Mouse (Mus musculus): Measurements from ENCODE around the gene Hmgcll1.
"Not testable (repeated sequence)": the region's sequence is repeated elsewhere in the genome, so short reads cannot be mapped to it uniquely, and the experiment has no call there.

Gene Hmgcll1

GRCm38 (mm10) chr9:76043341-76043740, 28.7 kb downstream of the Hmgcll1 start:
- no peak for DNase-seq (ENCODE audit: extremely low spot score, low read depth, low spot score)

DNA sequence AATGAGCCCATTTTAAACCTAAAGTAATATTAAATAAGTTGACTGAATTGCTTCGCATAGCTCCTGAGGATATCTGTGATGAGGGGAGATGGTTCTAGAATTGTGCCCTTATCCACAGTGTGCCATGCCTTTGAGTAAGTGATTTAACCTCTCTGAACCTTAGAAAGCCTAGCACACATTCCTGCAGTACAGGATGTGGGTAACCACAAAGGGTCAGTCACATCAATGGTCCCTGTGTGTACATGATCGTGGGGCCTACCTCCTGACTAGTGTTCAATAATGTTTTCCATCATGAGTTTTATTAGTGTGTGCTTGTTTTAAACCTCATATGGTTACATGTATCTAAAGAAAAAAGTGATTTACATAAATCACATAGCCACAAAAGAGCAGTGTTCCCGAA, 46.3 kb downstream of the Hmgcll1 start:
- no peak for DNase-seq (ENCODE audit: extremely low spot score, low read depth, low spot score)

DNA sequence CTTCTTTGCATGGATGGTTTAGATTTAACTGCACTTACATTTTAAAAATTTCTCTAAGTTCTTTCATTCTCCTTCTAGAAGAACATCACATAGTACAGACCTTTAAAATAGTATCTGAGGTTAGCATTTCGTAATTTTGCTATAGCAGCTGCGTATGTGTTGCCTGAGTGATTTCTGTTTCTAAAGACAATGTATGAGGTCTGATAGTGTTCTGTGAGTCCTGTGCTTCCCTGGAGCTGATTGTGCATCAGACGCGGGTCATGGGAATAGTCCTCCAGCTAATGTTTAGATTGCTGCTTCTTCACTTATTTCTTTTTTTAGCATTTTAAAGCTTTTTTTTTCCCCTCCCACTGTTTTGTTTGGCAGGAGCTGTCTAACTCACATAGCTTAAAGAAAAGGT, 46.8 kb downstream of the Hmgcll1 start:
- DNase-seq (ENCODE audit: extremely low spot score, low read depth, low spot score): no peak

- DNase-seq (ENCODE audit: extremely low spot score, low read depth, low spot score): no peak
These were observed 49.5 kb downstream of the Hmgcll1 start for GRCm38 (mm10) chr9:76064164-76064563.

DNA sequence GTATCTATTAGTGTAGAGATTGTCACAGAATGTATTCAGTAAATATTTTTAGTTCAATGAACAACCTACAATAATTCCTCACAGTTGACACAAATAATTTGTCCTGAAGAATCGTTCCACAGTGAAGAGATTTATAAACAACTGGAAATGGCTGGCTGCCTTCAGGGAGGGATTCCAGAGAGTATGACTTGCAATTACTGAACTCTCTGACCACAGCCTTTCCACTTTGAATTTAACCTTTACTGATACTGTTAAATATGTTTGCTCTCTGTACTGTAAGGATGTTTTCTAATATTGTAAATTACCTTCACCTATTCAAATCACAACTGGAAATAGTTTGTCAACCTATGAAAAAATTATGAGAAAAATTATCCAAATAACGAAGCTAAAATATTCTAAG, 76.9 kb downstream of the Hmgcll1 start:
- no peak for DNase-seq (ENCODE audit: extremely low spot score, low read depth, low spot score)

GRCm38 (mm10) chr9:76097221-76097620, 82.6 kb downstream of the Hmgcll1 start:
- DNase-seq (ENCODE audit: extremely low spot score, low read depth, low spot score): no peak

- DNase-seq (ENCODE audit: extremely low spot score, low read depth, low spot score): no peak
These were observed 85.3 kb downstream of the Hmgcll1 start for GRCm38 (mm10) chr9:76099981-76100380.

DNA sequence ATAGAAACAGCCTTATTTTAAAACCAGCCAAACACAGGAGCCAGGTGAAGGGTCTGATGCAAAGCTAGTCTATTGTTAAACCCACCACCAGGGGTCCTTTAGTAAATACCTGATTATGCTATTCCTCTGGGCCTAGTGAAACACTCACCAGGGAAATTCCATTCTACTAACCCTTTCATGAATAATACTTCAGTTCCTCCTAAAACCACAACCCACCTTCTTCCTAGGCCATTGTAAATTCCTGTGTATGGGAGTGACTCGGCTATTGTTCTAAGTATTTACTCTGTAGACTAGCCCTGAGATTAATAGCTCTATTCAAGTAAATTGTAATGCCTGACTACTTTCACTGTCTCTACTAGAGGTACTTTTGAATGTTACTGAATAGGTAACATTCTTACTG, 89.8 kb downstream of the Hmgcll1 start:
- DNase-seq (ENCODE audit: extremely low spot score, low read depth, low spot score): not testable (repeated sequence)

DNA sequence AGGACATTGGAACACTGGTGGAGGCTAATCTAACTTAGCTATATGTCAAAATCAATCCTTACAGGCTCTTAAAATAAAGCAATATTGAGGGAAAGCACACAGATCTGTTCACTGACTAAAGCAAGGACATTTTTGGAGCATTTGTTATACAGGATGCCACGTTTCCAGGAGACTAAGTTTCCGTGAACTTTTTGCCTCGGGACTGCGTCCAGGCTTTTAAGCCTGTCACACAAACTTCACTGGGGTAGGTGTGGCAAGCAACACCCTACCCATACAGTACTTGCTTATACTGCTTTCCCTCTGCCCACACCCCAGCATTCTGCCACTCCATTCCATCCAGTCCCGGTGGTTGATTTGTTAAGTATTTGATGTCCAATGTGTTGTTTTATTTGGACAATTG, 90.2 kb downstream of the Hmgcll1 start:
- DNase-seq (ENCODE audit: extremely low spot score, low read depth, low spot score): no peak

DNA sequence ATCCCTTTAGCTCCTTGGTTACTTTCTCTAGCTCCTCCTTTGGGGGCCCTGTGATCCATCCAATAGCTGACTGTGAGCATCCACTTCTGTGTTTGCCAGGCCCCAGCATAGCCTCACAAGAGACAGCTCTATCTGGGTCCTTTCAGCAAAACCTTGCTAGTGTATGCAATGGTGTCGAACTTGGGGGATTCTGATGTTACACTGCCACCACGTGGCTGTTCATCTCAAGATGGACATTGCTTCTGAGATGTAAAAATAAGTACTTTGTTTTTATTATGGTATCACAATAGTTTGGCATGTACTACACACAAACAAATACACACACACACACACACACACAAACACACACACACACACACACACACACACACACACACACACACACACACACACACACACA, 108.2 kb downstream of the Hmgcll1 start:
- DNase-seq (ENCODE audit: extremely low spot score, low read depth, low spot score): peak; percentile 31

- DNase-seq (ENCODE audit: extremely low spot score, low read depth, low spot score): no peak
These were observed 109.6 kb downstream of the Hmgcll1 start for GRCm38 (mm10) chr9:76124249-76124648.

DNA sequence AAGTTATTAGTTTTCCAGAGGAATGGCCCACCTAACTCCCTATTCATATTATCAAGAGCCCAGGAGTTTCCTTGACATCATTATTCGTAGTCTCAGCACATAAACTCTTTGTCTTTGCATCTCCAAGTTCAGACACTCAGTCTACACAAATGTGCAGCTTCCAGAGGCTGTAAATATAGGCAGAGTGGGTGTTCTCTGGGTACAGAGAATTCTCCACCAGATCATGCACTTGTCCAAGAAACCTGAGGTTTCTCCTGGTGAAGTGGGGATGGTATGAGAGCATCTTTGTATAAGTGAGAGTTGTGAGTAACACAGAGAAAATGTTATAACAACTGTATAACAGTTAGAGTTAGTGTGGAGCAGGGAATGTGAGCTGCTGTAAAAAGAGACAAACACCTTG, 114.7 kb downstream of the Hmgcll1 start:
- DNase-seq (ENCODE audit: extremely low spot score, low read depth, low spot score): no peak

DNA sequence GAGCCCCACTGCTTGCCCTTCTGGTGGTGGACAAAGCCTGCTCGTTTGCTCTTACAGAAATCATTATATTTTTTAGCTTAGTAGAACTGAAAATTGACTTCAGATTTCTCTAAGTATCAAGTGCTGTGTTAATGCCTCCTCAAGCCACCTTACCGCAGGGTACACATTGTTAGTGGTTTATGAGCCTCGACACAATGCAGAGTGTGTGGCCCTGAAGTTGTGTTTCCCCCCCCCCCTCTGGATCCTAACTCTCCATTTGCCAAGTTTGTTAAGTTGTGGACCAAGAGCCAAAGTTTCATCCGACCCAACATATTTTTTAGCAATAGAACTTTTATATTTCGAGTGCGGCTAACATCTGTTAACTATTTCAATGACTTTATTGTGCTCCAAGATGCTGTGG, 119.4 kb downstream of the Hmgcll1 start:
- DNase-seq (ENCODE audit: extremely low spot score, low read depth, low spot score): no peak

GRCm38 (mm10) chr9:76138378-76139109, 123.9 kb downstream of the Hmgcll1 start:
- no peak for DNase-seq (ENCODE audit: extremely low spot score, low read depth, low spot score)

- DNase-seq (ENCODE audit: extremely low spot score, low read depth, low spot score): no peak
These were observed 130.9 kb downstream of the Hmgcll1 start for GRCm38 (mm10) chr9:76145593-76145992.

GRCm38 (mm10) chr9:76162446-76162845, 147.8 kb downstream of the Hmgcll1 start:
- DNase-seq (ENCODE audit: extremely low spot score, low read depth, low spot score): no peak

GRCm38 (mm10) chr9:76168355-76168754, 153.7 kb downstream of the Hmgcll1 start:
- no peak for DNase-seq (ENCODE audit: extremely low spot score, low read depth, low spot score)

DNA sequence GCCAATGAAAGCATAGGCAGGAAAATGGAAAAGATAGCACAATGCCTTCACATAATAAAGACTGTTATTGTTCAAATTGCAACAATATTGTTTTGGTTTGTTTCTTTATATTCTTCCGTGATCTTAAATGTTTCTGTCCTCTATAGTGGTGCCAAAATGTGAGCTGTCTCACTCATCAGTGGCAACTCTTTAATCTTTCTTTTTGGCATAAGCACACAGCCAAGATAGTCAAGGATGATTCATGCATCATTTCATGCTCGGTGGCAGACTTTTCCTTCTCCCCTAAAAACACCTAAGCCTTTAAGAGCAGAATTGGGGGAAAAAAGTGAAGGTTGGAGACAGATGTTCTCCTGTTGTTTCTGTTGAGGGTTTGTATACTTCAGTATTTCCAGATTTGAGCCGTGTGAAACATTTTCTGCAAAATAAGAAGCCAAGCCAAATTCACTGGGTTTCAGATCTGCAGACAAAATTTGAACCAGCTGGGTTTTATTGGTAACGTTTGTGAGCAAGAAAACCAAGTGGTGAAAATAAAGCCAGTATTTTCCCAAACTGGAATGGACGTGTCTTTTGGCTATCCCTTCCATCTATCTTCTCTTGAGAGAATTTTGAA, 158.1 kb downstream of the Hmgcll1 start:
- no peak for DNase-seq (ENCODE audit: extremely low spot score, low read depth, low spot score)

GRCm38 (mm10) chr9:76179221-76179620, 164.6 kb downstream of the Hmgcll1 start:
- no peak for DNase-seq (ENCODE audit: extremely low spot score, low read depth, low spot score)

Data from hindlimb bud, embryonic 11.5 days (tissue).